Mouse (Mus musculus) neural tube, embryonic 12.5 days (tissue): ENCODE measurements around the gene Gm20388. TPM values are rescaled to one million over a fixed set of nuclear protein-coding genes. Genes with fewer than 3 reads are reported as not detected.

ENCODE experiments used
- ATAC-seq: fragments of 200-750 bp; cut with Nextera tagmentation; 2 replicates; pipeline ENCODE4 v1.8.0; 2017; ENCODE audit warnings: low read depth, mild to moderate bottlenecking, moderate TSS enrichment, moderate library complexity; ENCODE audit not compliant: low FRiP score
- H3K27ac ChIP-seq: fragments of 300-500 bp; sonication (generic); 2 replicates; pipeline ENCODE4 v1.5.1; 2016
- H3K27me3 ChIP-seq: fragments of 300-500 bp; sonication (generic); replicated peaks from 2 replicates; pipeline ENCODE4 v1.6.1; 2016; ENCODE audit warnings: mild to moderate bottlenecking
- H3K36me3 ChIP-seq: fragments of 300-500 bp; sonication (generic); 2 replicates; pipeline ENCODE4 v1.6.1; 2016; ENCODE audit warnings: mild to moderate bottlenecking
- H3K4me1 ChIP-seq: fragments of 300-500 bp; sonication (generic); 2 replicates; pipeline ENCODE4 v1.6.1; 2016
- H3K4me2 ChIP-seq: fragments of 300-500 bp; sonication (generic); replicated peaks from 2 replicates; pipeline ENCODE4 v1.6.1; 2016; ENCODE audit warnings: mild to moderate bottlenecking
- H3K4me3 ChIP-seq: fragments of 300-500 bp; sonication (generic); 2 replicates; pipeline ENCODE4 v1.5.1; 2016
- H3K9ac ChIP-seq: fragments of 300-500 bp; sonication (generic); 2 replicates; pipeline ENCODE4 v1.6.1; 2016; ENCODE audit warnings: mild to moderate bottlenecking
- H3K9me3 ChIP-seq: fragments of 300-500 bp; sonication (generic); 2 replicates; pipeline ENCODE4 v1.6.1; 2016; ENCODE audit warnings: mild to moderate bottlenecking
- WGBS: fragments of 180-500 bp; shearing (Covaris S2); methylation state at CpG from one replicate; pipeline ENCODE4 v1.1.7; 2016; 5-methylcytosine and 5-hydroxymethylcytosine counted together
- polyA plus RNA-seq: library from polyadenylated mRNA; unstranded; fragments of >200 nt; fragmentation: Nextera tagmentation; extraction: Ambion mirVana; gene quantifications from 2 replicates; pipeline ENCODE4 v1.2.1, GENCODE M21; 2016

The Gm20388 gene
- polyA plus RNA-seq, 1 experiment from 2014 or later, result not detected

DNA sequence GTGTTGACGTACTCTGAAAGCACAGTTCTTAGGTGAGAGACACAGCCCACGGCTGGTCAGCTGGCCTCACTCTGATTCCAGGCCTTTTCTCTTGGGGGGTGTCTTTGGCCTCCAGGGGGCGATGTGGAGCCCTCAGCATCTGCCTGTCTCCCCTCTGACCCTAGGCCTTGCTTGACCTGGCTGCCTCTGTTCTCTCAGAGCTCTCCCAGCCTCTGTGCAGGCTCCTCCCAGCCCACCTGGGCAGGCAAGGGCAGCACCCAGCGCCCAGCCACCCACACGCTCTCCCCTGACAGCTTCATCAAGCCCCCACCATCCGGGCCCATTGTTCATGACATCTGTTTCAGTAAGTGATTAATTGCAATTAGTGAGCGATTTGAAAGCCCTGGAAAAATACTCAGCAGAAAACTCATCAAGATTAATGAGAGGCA, 494.0 kb downstream of the Gm20388 start:
- ATAC-seq, result no peak
- no peak overlapping the region for H3K27ac ChIP-seq
- H3K27me3 ChIP-seq, result no peaks in the 10 kb centered on the region

DNA sequence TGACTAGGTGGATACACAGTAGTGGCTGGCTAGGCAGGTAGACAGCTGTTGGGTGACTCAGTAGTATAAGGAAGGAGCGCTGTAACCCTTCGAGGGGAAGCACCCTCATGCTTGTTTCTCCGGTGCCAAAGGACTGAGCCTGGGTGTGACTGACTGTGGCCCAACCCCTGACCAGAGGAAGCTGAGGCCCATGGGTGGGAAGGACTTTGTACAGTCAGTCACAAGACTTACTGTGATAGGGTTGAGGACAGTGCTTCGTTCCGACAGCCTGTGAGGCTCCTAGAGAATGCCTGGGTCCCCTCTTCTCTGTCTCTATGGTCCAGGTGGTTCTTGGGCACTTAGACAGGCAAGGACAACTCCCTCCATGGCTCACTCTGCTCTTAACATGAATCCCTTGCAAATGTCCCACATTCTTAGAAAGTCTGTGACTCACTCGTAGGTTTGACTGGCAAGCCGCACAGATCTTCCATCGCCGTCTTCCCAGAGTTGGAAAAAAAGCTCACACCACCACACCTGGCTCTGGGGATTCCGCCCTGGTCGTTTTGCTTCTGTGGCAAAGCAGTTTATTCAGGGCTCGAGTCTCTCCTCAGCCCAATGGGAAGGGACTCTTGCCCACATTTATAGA, 495.5 kb downstream of the Gm20388 start:
- ATAC-seq, result no peak
- H3K4me3 ChIP-seq, result no peak overlapping the region
- H3K4me2 ChIP-seq, result no peak overlapping the region
- H3K27me3 ChIP-seq, result 0 out of 2 replicates have a peak, but pooled peaks cover 2% of the 10 kb centered on the region
- no peaks in the 10 kb centered on the region for H3K9me3 ChIP-seq
- H3K36me3 ChIP-seq, result no peaks in the 10 kb centered on the region
- H3K9ac ChIP-seq, result no peak overlapping the region
- H3K4me1 ChIP-seq, result peaks cover 64% of the 10 kb centered on the region
- 94% methylated on average over 12 of the region's 12 CpGs for WGBS
- H3K27ac ChIP-seq, result no peak overlapping the region

More for the DNA sequence above, 494.0 kb downstream of the Gm20388 start:
- WGBS, result 34% methylated on average over 7 of the region's 7 CpGs
- Histone ChIP-seq H3K36me3 (no peaks in the 10 kb centered on the region), H3K4me3 (no peak overlapping the region), H3K9me3 (no peaks in the 10 kb centered on the region), H3K9ac (no peak overlapping the region), H3K4me1 (peaks cover 57% of the 10 kb centered on the region), H3K4me2 (no peak overlapping the region)

DNA sequence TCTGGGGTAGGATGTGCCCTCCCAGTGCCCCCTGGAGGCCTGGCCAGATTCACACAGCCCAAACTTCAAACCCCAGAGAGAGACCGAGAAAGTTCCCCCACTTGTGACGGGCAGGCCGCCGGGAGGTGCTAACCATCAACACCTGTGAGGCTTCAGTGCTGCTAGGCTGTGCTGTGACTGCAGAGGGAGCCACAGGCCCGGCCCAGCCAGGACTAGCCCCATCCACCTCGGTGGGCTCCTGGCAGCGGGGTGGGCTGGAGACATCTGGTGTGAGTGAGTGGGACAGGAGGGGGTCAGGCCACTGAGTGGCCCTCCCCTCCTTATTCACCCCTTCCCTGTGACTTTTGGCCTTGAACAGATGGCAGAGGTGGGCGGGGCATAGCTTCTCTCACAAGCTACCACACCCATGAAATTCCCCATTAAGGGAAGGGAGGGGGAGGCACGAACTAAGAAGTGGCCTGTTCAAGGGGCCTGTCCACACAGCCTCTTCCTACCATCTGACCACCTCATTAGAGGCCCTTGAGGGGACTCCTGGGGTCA, 497.1 kb downstream of the Gm20388 start:
- Histone ChIP-seq H3K36me3 (no peaks in the 10 kb centered on the region), H3K9me3 (no peaks in the 10 kb centered on the region), H3K9ac (no peak overlapping the region), H3K27ac (peak overlapping the region; percentile 62), H3K4me3 (no peak overlapping the region), H3K4me2 (peak overlapping the region; percentile 12; the same call in 1 of the 2 replicates), H3K27me3 (0 out of 2 replicates have a peak, but pooled peaks cover 2% of the 10 kb centered on the region), H3K4me1 (peaks cover 76% of the 10 kb centered on the region)
- peak; percentile 71 for ATAC-seq
- 4% methylated on average over 9 of the region's 9 CpGs for WGBS

DNA sequence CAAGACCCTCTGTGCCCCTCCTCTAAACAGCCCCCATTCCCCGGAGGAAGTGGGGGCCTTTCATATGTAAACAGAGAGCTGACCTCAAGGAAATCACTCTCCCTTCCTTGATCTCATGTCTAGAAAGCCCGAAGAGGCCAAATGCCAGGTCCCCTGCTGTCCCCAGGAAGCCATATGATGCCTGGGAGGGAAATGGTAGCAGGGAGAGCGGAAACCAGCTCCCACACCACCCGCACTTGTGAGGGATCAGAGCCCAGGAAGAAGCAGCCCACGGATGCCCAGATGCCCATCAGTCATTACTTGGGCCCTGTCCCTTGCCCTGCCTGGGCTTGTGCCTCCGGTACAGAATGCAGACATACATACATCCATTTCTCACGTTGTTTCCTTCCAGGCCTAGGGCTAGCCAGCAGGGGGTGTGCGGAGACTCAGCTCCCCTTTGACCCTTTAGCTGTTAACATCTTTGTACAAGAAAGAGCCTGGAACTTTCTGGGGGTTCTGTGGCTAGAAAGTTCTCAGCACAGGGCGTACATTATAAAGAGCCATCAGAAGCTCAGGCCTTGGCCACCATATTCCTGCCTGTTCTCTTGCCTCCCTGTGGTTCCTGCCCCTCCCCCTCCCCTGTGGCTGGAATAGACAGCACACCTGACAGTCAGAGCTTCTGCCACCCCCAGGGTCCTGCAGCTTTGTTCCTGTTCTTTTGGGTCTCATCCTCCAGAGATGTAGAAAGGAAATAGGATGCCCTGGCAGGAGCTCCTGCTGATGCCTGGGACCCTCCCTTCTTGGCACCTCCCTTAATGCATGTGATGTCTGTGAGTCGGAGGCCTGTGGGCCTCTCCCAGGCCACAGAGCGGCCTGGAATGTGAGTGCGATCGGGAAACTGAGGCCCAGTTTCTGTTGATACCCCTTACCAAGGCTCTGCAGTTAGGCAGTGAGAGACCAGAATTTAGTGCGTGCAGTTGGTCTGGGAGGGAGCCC, 497.9 kb downstream of the Gm20388 start:
- Histone ChIP-seq H3K4me3 (no peak overlapping the region), H3K36me3 (no peaks in the 10 kb centered on the region), H3K9ac (peak overlapping the region; percentile 35; the same call in 1 of the 2 replicates), H3K4me1 (peaks cover 81% of the 10 kb centered on the region), H3K27me3 (0 out of 2 replicates have a peak, but pooled peaks cover 2% of the 10 kb centered on the region), H3K9me3 (no peaks in the 10 kb centered on the region), H3K27ac (peak overlapping the region; percentile 62), H3K4me2 (peak overlapping the region; percentile 12; the same call in 1 of the 2 replicates)
- no peak for ATAC-seq
- 27% methylated on average over 14 of the region's 14 CpGs for WGBS

DNA sequence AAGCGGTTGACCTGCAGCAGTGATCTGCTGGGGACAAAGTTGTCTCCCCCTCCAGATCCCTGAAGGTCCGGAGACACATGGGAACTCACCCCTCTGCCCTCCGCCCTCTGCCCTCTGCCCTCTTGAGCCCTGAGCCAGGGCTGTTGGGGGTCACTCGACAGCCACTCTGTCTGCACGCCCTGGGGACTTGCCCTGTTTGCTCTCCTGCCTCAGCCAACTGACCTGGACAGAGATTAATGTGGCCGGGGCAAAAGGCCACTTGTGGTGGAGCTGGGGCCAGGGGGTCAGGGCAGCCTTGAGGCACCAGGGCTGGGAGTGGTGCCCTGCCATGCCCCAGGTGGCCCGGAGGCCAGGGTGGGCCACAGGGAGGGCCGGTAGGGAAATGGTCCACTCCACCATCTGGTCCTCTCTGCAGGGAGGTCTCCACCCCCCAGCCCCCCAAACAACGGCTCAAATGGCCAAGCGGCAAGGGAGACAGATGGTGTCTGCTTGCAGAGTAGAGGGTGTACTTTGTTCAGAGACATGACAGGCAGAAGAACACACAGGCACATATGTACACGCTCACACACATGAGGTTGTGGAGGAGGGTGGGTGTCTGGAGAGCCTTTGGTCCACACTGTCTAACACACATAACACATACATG, 498.9 kb downstream of the Gm20388 start:
- no peak overlapping the region for H3K4me3 ChIP-seq

DNA sequence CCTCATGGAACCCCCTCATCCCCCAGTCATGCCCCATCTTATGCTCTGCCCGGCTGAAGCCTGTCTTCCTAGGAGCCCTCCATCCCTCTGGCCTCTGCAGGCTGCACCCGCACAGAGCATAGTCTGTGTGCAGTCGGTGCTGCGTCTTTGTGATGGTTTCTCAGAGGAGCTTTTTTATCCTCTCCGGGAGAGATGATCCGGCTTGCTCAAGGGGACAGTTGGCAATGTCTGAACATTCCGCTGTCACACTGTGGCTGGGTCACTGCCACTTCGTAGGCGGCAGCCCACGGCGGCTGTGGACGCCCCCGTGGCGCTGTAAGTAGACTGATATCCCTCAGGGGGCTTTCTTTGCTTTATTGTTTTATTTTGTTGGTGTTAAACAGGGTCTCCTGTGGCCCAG, 500.4 kb downstream of the Gm20388 start:
- peak overlapping the region; percentile 13; the same call in 1 of the 2 replicates for H3K27ac ChIP-seq
- H3K4me3 ChIP-seq, result no peak overlapping the region
- 0 out of 2 replicates have a peak, but pooled peaks cover 2% of the 10 kb centered on the region for H3K27me3 ChIP-seq
- WGBS, result 43% methylated on average over 14 of the region's 14 CpGs
- H3K9ac ChIP-seq, result 0 out of 2 replicates have a peak overlapping the region, but pooled peaks have one; percentile 22
- no peak overlapping the region for H3K4me2 ChIP-seq
- no peaks in the 10 kb centered on the region for H3K36me3 ChIP-seq
- H3K9me3 ChIP-seq, result no peaks in the 10 kb centered on the region
- H3K4me1 ChIP-seq, result peaks cover 97% of the 10 kb centered on the region
- no peak for ATAC-seq

More for the DNA sequence above, 498.9 kb downstream of the Gm20388 start:
- H3K27me3 ChIP-seq, result 0 out of 2 replicates have a peak, but pooled peaks cover 2% of the 10 kb centered on the region
- H3K27ac ChIP-seq, result 0 out of 2 replicates have a peak overlapping the region, but pooled peaks have one; percentile 15
- H3K9me3 ChIP-seq, result no peaks in the 10 kb centered on the region
- no peak overlapping the region; the same call in 1 of the 2 replicates for H3K9ac ChIP-seq
- WGBS, result 29% methylated on average over 11 of the region's 11 CpGs
- H3K36me3 ChIP-seq, result no peaks in the 10 kb centered on the region
- 0 out of 2 replicates have a peak overlapping the region, but pooled peaks have one; percentile 0 for H3K4me2 ChIP-seq
- H3K4me1 ChIP-seq, result peaks cover 85% of the 10 kb centered on the region
- no peak for ATAC-seq

DNA sequence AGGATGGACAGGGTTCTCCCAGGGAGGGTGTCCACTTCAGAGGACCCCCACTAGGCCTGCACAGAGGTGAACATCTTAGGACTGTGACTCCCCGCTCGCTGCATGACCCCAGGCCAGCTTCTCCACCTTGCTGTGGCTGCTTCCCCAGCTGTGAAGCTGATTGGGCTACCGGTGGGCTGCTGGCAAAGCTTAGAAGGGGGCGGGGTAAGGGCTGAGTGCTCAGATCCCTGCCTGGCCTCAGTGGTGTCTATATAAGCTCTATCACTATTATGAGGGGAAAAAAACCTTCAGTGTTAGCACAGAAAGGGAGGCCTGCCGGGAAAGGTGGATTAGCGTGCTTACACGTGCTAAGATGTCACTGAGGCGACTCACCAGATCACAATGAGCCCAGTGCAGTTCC, 501.2 kb downstream of the Gm20388 start:
- 0 out of 2 replicates have a peak, but pooled peaks cover 2% of the 10 kb centered on the region for H3K27me3 ChIP-seq
- WGBS, result 42% methylated on average over 8 of the region's 8 CpGs
- H3K4me3 ChIP-seq, result no peak overlapping the region
- H3K9ac ChIP-seq, result no peak overlapping the region
- 0 out of 2 replicates have a peak overlapping the region, but pooled peaks have one; percentile 16 for H3K4me2 ChIP-seq
- ATAC-seq, result no peak
- H3K36me3 ChIP-seq, result no peaks in the 10 kb centered on the region
- H3K9me3 ChIP-seq, result no peaks in the 10 kb centered on the region
- H3K4me1 ChIP-seq, result peaks cover 99% of the 10 kb centered on the region
- H3K27ac ChIP-seq, result no peak overlapping the region

DNA sequence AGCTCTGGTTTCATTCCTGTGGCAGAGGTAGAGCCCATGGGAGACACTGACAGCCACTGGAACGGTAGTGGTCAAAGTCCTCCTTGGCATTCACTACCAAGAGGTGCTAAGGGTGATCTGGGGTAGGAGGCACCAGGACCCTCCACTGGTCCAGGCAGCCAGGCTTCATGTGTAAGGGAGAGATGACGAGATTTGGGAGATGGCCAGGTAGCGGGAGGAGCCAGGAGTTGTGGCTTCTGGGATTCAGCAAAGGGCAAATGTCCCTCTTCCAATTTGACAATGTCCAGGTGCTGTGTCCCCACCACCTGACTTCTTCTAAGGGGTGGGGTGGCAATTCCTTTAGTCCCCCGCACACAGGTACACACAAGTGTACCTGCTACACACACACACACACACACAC, 501.7 kb downstream of the Gm20388 start:
- H3K4me3 ChIP-seq, result no peak overlapping the region
- peak overlapping the region; percentile 46; the same call in 1 of the 2 replicates for H3K27ac ChIP-seq
- no peak for ATAC-seq
- no peaks in the 10 kb centered on the region for H3K36me3 ChIP-seq
- no peaks in the 10 kb centered on the region for H3K9me3 ChIP-seq
- no peak overlapping the region for H3K9ac ChIP-seq
- H3K4me2 ChIP-seq, result no peak overlapping the region
- H3K4me1 ChIP-seq, result peaks cover 99% of the 10 kb centered on the region
- WGBS, result 88% methylated on average over 4 of the region's 4 CpGs
- H3K27me3 ChIP-seq, result 0 out of 2 replicates have a peak, but pooled peaks cover 2% of the 10 kb centered on the region

DNA sequence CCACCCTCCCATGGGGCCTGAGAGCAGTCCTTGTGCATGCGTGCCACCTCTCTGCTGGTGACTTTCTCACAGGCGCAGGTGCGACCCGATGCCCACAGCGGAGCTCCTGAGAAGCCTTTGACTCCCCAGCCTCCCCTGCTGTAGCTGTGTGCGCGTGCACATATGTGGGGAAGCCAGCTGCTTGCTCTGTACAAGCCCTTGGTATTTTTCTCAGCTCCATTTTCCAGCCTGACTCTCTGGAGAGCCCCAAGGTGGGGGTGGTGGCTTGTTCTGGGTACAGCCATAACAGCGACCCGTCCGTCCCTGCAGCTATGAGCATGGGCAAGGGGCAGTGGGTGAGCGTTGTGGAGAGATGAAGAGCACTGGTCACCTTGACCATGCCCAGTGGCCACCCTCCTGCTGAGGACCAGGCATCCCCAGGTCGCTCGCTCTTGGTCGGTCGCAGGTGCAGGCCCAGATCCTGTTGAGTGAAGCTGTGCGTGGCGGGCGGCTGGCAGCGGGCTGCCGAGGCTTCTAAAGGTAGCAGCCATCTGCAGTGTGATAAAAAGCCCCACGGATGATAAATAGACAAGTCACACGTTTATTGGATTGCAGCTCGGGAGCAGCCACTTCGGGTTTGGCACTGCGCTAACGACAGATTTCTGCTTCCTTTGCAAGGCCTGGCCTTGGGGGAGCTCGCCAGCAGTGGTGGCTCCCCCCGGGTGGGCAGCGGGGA, 502.4 kb downstream of the Gm20388 start:
- Histone ChIP-seq H3K9me3 (no peaks in the 10 kb centered on the region), H3K27ac (peak overlapping the region; percentile 50), H3K36me3 (no peaks in the 10 kb centered on the region), H3K4me2 (peak overlapping the region; percentile 22; the same call in 1 of the 2 replicates), H3K9ac (no peak overlapping the region), H3K27me3 (0 out of 2 replicates have a peak, but pooled peaks cover 2% of the 10 kb centered on the region), H3K4me3 (no peak overlapping the region), H3K4me1 (peaks cover 99% of the 10 kb centered on the region)
- 54% methylated on average over 29 of the region's 29 CpGs for WGBS
- ATAC-seq, result no peak

DNA sequence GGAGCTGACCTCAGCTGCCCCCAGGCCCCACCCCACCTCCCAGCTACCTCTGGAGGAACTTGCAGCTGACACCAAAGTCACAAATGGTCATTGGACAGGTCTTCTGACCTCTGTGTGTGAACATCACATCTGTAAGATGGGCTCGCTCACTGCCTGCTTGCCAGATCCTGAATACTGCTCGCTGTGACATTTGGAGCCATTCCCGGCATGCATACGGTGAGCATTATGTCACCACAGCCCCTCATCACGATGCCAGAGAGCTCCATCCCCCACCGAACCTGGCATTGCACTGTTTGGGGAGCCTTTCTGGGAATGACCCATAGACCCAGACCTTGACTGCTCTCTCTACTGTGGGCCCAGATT, 503.0 kb downstream of the Gm20388 start:
- Histone ChIP-seq H3K9ac (no peak overlapping the region), H3K4me2 (peak overlapping the region; percentile 22; the same call in 1 of the 2 replicates), H3K4me1 (peaks cover 99% of the 10 kb centered on the region), H3K36me3 (no peaks in the 10 kb centered on the region), H3K27me3 (0 out of 2 replicates have a peak, but pooled peaks cover 2% of the 10 kb centered on the region), H3K27ac (0 out of 2 replicates have a peak overlapping the region, but pooled peaks have one; percentile 50), H3K9me3 (no peaks in the 10 kb centered on the region), H3K4me3 (no peak overlapping the region)
- WGBS, result 62% methylated on average over 6 of the region's 6 CpGs
- ATAC-seq, result no peak

DNA sequence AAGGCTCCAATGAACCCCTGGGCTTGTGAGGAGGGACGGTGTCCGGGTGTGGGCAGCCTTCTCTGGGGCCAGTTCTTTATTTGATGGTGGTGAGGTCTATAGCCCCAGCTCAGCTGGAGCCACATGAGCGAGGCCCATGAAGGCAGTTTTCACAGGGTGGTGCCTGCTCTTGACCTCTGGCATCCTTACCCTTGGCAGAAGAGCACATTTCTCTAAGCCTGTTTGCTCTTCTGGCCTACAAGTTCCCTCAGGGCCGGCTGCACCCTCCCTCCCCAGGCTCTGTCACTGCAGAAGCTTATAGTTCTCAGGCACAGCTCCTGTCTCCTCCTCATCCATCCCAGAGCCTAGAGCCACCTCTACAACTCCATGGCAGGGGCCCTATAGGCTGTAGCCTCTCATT, 503.6 kb downstream of the Gm20388 start:
- Histone ChIP-seq H3K4me3 (no peak overlapping the region), H3K36me3 (no peaks in the 10 kb centered on the region), H3K4me1 (peaks cover 98% of the 10 kb centered on the region), H3K4me2 (no peak overlapping the region), H3K9ac (no peak overlapping the region), H3K27ac (no peak overlapping the region), H3K27me3 (0 out of 2 replicates have a peak, but pooled peaks cover 2% of the 10 kb centered on the region), H3K9me3 (no peaks in the 10 kb centered on the region)
- 73% methylated on average over 4 of the region's 4 CpGs for WGBS
- no peak for ATAC-seq
